Mouse (Mus musculus) spleen, adult 2 months (tissue): ENCODE measurements around the gene Apbb2.

Experiments
- CTCF ChIP-seq: fragments of 200-500 bp; IDR thresholded peaks from 2 replicates; pipeline ENCODE4 v1.5.1; 2011; ENCODE audit warnings: mild to moderate bottlenecking, inconsistent platforms; ENCODE audit not compliant: insufficient read depth, insufficient read length, insufficient replicate concordance; ENCODE audit errors: extremely low read depth
- POLR2A ChIP-seq: fragments of 200-500 bp; IDR thresholded peaks from 2 replicates; pipeline ENCODE4 v1.6.1; 2011; ENCODE audit warnings: low read depth, low read length, inconsistent platforms

DNA sequence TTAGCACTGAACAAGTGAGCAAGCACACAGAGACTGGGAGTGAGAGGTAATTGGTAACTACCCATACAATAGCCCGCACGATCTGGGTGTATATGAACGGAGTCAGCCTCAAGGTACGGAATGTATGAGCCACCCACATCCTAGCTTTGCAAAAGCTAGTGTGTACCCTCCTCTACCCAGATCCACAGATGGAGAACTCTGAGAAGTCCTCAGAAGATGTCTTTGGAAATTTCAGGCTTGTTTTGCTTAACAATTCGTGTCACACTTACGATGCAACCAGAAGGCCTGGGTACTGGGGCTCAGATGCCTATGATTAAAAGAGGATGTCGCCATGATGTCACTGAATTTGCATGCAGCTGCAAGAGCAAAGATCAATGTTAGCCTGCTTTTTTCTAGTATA is 176.3 kb downstream of the Apbb2 start:
- no peak for TF ChIP-seq CTCF
- TF ChIP-seq POLR2A = no peak
